Mouse (Mus musculus): ENCODE measurements at regions not wholly inside any gene's neighbourhood (a gene's known extent, or its start where the extent isn't known, plus 50 kb on each side); places are given as distances from the start of the nearest gene placed in this dataset.

DNA sequence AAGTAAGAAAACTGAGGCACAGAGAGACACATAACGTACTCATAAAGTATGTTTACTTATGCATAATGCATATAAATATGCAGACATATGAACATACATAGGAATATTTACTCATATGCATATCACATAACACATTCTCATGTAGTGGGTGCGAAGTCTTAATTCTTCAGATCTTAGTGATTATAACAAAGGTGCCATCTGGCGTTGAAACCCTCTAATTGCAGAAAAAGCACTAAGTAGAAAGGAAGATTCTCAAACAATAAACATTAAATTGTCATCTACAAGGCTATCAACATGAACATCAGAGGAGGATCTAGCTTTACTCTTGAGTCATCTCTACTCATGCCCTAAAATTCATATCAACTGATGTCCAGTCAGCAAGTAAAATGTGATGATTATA lies 314.2 kb upstream of the 2610301B20Rik start:
- no peak for DNase-seq (ENCODE audit: low spot score in 2 of 2)

DNA sequence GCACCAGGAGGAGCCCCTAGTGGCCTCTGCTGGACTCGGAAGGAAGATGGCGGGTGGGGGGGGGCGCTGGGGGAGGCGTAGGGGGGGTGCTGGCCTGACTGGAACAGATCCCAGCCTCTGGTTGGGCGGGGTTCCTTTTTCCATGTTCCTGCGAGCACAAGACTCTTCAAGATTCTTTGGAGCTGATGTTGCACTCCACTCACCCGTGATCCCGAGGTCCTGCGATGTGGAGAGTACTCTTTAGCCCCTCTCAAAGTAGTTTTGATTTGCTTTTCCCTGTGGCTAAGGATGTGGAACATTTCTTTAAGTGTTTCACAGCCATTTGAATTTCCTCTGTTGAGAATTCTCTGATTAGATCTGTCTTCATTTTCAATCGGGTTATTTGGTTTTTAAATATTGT lies 269.8 kb upstream of the 2610301B20Rik start:
- DNase-seq (ENCODE audit: low spot score in 2 of 2), result no peak

- DNase-seq (ENCODE audit: low spot score in 2 of 2), result no peak
Observed at GRCm38 (mm10) chr4:10607855-10608576, 266.3 kb upstream of the 2610301B20Rik start.

- DNase-seq (ENCODE audit: low spot score in 2 of 2), result no peak
Observed at GRCm38 (mm10) chr4:10610784-10611183, 263.5 kb upstream of the 2610301B20Rik start.
